Mouse (Mus musculus) CH12.LX (cell line): ENCODE results near the gene Gm13090. TPM values are rescaled to one million over a fixed set of nuclear protein-coding genes. Genes with fewer than 3 reads are reported as not detected.
A peak's percentile ranks its signal among the peaks of the same experiment; 100 is the strongest.

Source experiments
- DNase-seq: peaks from one replicate; pipeline ENCODE4 v3.0.0-alpha.2; 2013; ENCODE audit errors: extremely low read depth
- H3K27ac ChIP-seq: 2 replicates; pipeline ENCODE4 v1.5.1; 2012; ENCODE audit warnings: low read depth, mild to moderate bottlenecking, control low read depth, moderate library complexity; ENCODE audit not compliant: insufficient read depth
- H3K27me3 ChIP-seq: replicated peaks from 2 replicates; pipeline ENCODE3; 2012; ENCODE audit warnings: inconsistent platforms
- H3K36me3 ChIP-seq, 2 experiments: replicated peaks in 1 of 2; 2 replicates each; pipeline versions ENCODE3 to v1.6.1; 2012; ENCODE audit warnings: inconsistent platforms in 1 of 2, low read length in 1 of 2, mild to moderate bottlenecking in 1 of 2, mixed read lengths in 1 of 2, moderate library complexity in 1 of 2; ENCODE audit not compliant: control insufficient read depth in 1 of 2, insufficient read depth in 1 of 2
- H3K4me1 ChIP-seq, 2 experiments: 2 replicates each; pipeline ENCODE4 v1.6.1; 2012; ENCODE audit warnings: inconsistent platforms in 1 of 2, moderate library complexity in 1 of 2; ENCODE audit not compliant: insufficient read depth in 2 of 2, control insufficient read depth in 1 of 2
- H3K4me2 ChIP-seq: 2 replicates; pipeline ENCODE4 v1.6.1; 2012; ENCODE audit warnings: low read depth, mild to moderate bottlenecking, control low read depth; ENCODE audit not compliant: poor library complexity, insufficient read depth, severe bottlenecking
- H3K4me3 ChIP-seq, 3 experiments: fragments of 150-350 bp in 1 of 3; sonication (generic) in 1 of 3; replicated peaks in 1 of 3; 2 replicates each; pipeline versions ENCODE3 to v1.5.1; 2011 to 2012; ENCODE audit warnings: low read depth in 2 of 3, low read length in 2 of 3, mild to moderate bottlenecking in 2 of 3, moderate library complexity in 2 of 3, control low read depth in 1 of 3, improper control_type of control experiment in 1 of 3, inconsistent platforms in 1 of 3, mixed read lengths in 1 of 3; ENCODE audit not compliant: poor library complexity in 1 of 3
- H3K79me2 ChIP-seq: replicated peaks from 2 replicates; pipeline ENCODE4 v1.6.1; 2012; ENCODE audit warnings: mild to moderate bottlenecking, moderate library complexity; ENCODE audit not compliant: control insufficient read depth, poor library complexity, insufficient read depth, severe bottlenecking; ENCODE audit errors: extremely low read depth
- H3K9ac ChIP-seq: 2 replicates; pipeline ENCODE4 v1.6.1; 2012; ENCODE audit warnings: low read depth, mild to moderate bottlenecking, control low read depth, moderate library complexity; ENCODE audit not compliant: insufficient read depth
- H3K9me3 ChIP-seq: replicated peaks from 2 replicates; pipeline ENCODE3; 2012; ENCODE audit warnings: low read length, inconsistent platforms, mixed read lengths
- BHLHE40 ChIP-seq: IDR thresholded peaks from 2 replicates; pipeline ENCODE4 v1.6.1; 2011; ENCODE audit warnings: mild to moderate bottlenecking, low read depth, low read length, improper control_type of control experiment
- CHD1 ChIP-seq: IDR thresholded peaks from 2 replicates; pipeline ENCODE4 v1.6.1; 2012; ENCODE audit warnings: low read depth, low read length, improper control_type of control experiment, inconsistent platforms
- CHD2 ChIP-seq: IDR thresholded peaks from 2 replicates; pipeline ENCODE4 v1.6.1; 2011; ENCODE audit warnings: low read length, improper control_type of control experiment
- CTCF ChIP-seq, 2 experiments: IDR thresholded peaks in 1 of 2; conservative IDR thresholded peaks in 1 of 2; 2 replicates each; pipeline ENCODE4 v1.5.1; 2011 to 2012; ENCODE audit warnings: low read depth in 2 of 2, low read length in 2 of 2, improper control_type of control experiment in 1 of 2, inconsistent platforms in 1 of 2, mild to moderate bottlenecking in 1 of 2, moderate library complexity in 1 of 2
- E2F4 ChIP-seq: IDR thresholded peaks from 2 replicates; pipeline ENCODE4 v1.6.1; 2011; ENCODE audit warnings: low read depth, low read length, improper control_type of control experiment; ENCODE audit not compliant: insufficient replicate concordance
- ELF1 ChIP-seq: IDR thresholded peaks from 2 replicates; pipeline ENCODE4 v1.6.1; 2014; ENCODE audit warnings: low read depth, mild to moderate bottlenecking, inconsistent platforms, low read length, improper control_type of control experiment
- EP300 ChIP-seq: IDR thresholded peaks from 2 replicates; pipeline ENCODE4 v1.6.1; 2011; ENCODE audit warnings: low read length, improper control_type of control experiment
- ETS1 ChIP-seq: conservative IDR thresholded peaks from 2 replicates; pipeline ENCODE4 v1.6.1; 2012; ENCODE audit warnings: low read depth, mild to moderate bottlenecking, inconsistent platforms, low read length, improper control_type of control experiment, moderate library complexity
- GABPA ChIP-seq: IDR thresholded peaks from 2 replicates; pipeline ENCODE4 v1.6.1; 2012; ENCODE audit warnings: low read depth, low read length, improper control_type of control experiment, inconsistent platforms; ENCODE audit not compliant: insufficient replicate concordance
- HCFC1 ChIP-seq: IDR thresholded peaks from 2 replicates; pipeline ENCODE4 v1.6.1; 2012; ENCODE audit warnings: low read depth, mild to moderate bottlenecking, inconsistent platforms, low read length, improper control_type of control experiment
- IRF4 ChIP-seq: IDR thresholded peaks from 2 replicates; pipeline ENCODE4 v1.6.1; 2014; ENCODE audit warnings: low read depth, mild to moderate bottlenecking, inconsistent platforms, low read length, improper control_type of control experiment
- JUN ChIP-seq: IDR thresholded peaks from 2 replicates; pipeline ENCODE4 v1.6.1; 2011; ENCODE audit warnings: low read depth, mild to moderate bottlenecking, low read length, improper control_type of control experiment, moderate library complexity; ENCODE audit not compliant: insufficient read depth
- JUND ChIP-seq: conservative IDR thresholded peaks from 2 replicates; pipeline ENCODE4 v1.6.1; 2011; ENCODE audit warnings: low read depth, low read length, improper control_type of control experiment
- KAT2A ChIP-seq: IDR thresholded peaks from 2 replicates; pipeline ENCODE4 v1.6.1; 2012; ENCODE audit warnings: low read length, improper control_type of control experiment, inconsistent platforms; ENCODE audit not compliant: insufficient replicate concordance
- MAFK ChIP-seq: IDR thresholded peaks from 2 replicates; pipeline ENCODE4 v1.6.1; 2011; ENCODE audit warnings: low read length, improper control_type of control experiment; ENCODE audit not compliant: insufficient replicate concordance
- MAX ChIP-seq: IDR thresholded peaks from 2 replicates; pipeline ENCODE4 v1.6.1; 2011; ENCODE audit warnings: low read length, improper control_type of control experiment
- MAZ ChIP-seq: IDR thresholded peaks from 2 replicates; pipeline ENCODE4 v1.6.1; 2012; ENCODE audit warnings: low read depth, mild to moderate bottlenecking, inconsistent platforms, low read length, improper control_type of control experiment, moderate library complexity
- MEF2A ChIP-seq: IDR thresholded peaks from 2 replicates; pipeline ENCODE4 v1.6.1; 2014; ENCODE audit warnings: low read depth, mild to moderate bottlenecking, inconsistent platforms, low read length, improper control_type of control experiment, borderline replicate concordance
- MXI1 ChIP-seq: IDR thresholded peaks from 2 replicates; pipeline ENCODE4 v1.6.1; 2011; ENCODE audit warnings: mild to moderate bottlenecking, low read depth, low read length, improper control_type of control experiment
- MYC ChIP-seq: IDR thresholded peaks from 2 replicates; pipeline ENCODE4 v1.6.1; 2011; ENCODE audit warnings: low read depth, mild to moderate bottlenecking, improper control_type of control experiment, low read length
- NELFE ChIP-seq: IDR thresholded peaks from 2 replicates; pipeline ENCODE4 v1.6.1; 2011; ENCODE audit warnings: low read depth, low read length, improper control_type of control experiment
- NRF1 ChIP-seq: IDR thresholded peaks from 2 replicates; pipeline ENCODE4 v1.6.1; 2014; ENCODE audit warnings: low read depth, mild to moderate bottlenecking, inconsistent platforms, low read length, improper control_type of control experiment, moderate library complexity
- PAX5 ChIP-seq: IDR thresholded peaks from 2 replicates; pipeline ENCODE4 v1.6.1; 2012; ENCODE audit warnings: low read length, inconsistent platforms, mixed read lengths
- POLR2A ChIP-seq: IDR thresholded peaks from 2 replicates; pipeline ENCODE4 v1.6.1; 2011; ENCODE audit warnings: low read depth, mild to moderate bottlenecking, improper control_type of control experiment, low read length
- POLR2AphosphoS2 ChIP-seq: IDR thresholded peaks from 2 replicates; pipeline ENCODE4 v1.6.1; 2011; ENCODE audit warnings: low read depth, low read length, improper control_type of control experiment
- RAD21 ChIP-seq: IDR thresholded peaks from 2 replicates; pipeline ENCODE4 v1.6.1; 2011; ENCODE audit warnings: low read depth, mild to moderate bottlenecking, low read length, improper control_type of control experiment, moderate library complexity
- RCOR1 ChIP-seq: conservative IDR thresholded peaks from 2 replicates; pipeline ENCODE4 v1.6.1; 2012; ENCODE audit warnings: low read depth, mild to moderate bottlenecking, inconsistent platforms, low read length, improper control_type of control experiment
- SIN3A ChIP-seq: IDR thresholded peaks from 2 replicates; pipeline ENCODE4 v1.6.1; 2012; ENCODE audit warnings: low read length, improper control_type of control experiment, inconsistent platforms
- SMC3 ChIP-seq: IDR thresholded peaks from 2 replicates; pipeline ENCODE4 v1.6.1; 2011; ENCODE audit warnings: low read depth, low read length, improper control_type of control experiment
- TBP ChIP-seq: conservative IDR thresholded peaks from 2 replicates; pipeline ENCODE4 v1.6.1; 2011; ENCODE audit warnings: low read depth, low read length, improper control_type of control experiment
- TCF12 ChIP-seq: IDR thresholded peaks from 2 replicates; pipeline ENCODE4 v1.6.1; 2014; ENCODE audit warnings: low read depth, mild to moderate bottlenecking, inconsistent platforms, low read length, improper control_type of control experiment
- UBTF ChIP-seq: IDR thresholded peaks from 2 replicates; pipeline ENCODE4 v1.6.1; 2012; ENCODE audit warnings: low read depth, mild to moderate bottlenecking, inconsistent platforms, low read length, improper control_type of control experiment, moderate library complexity
- USF1 ChIP-seq: IDR thresholded peaks from 2 replicates; pipeline ENCODE4 v1.6.1; 2014; ENCODE audit warnings: low read depth, mild to moderate bottlenecking, inconsistent platforms, low read length, improper control_type of control experiment
- USF2 ChIP-seq: conservative IDR thresholded peaks from 2 replicates; pipeline ENCODE4 v1.6.1; 2011; ENCODE audit warnings: low read depth, low read length, improper control_type of control experiment
- ZC3H11A ChIP-seq: IDR thresholded peaks from 2 replicates; pipeline ENCODE4 v1.6.1; 2012; ENCODE audit warnings: low read depth, mild to moderate bottlenecking, inconsistent platforms, low read length, improper control_type of control experiment
- ZKSCAN1 ChIP-seq: IDR thresholded peaks from 2 replicates; pipeline ENCODE4 v1.6.1; 2012; ENCODE audit warnings: low read depth, inconsistent platforms, low read length, improper control_type of control experiment, borderline replicate concordance
- ZMIZ1 ChIP-seq: IDR thresholded peaks from 2 replicates; pipeline ENCODE4 v1.6.1; 2012; ENCODE audit warnings: low read depth, mild to moderate bottlenecking, inconsistent platforms, low read length, improper control_type of control experiment
- ZNF384 ChIP-seq: IDR thresholded peaks from 2 replicates; pipeline ENCODE4 v1.6.1; 2012; ENCODE audit warnings: low read depth, low read length, improper control_type of control experiment, inconsistent platforms
- dilution Hi-C: fragments of 300-500 bp; cut with MboI; formaldehyde crosslinking; loops from 2 replicates; pipeline ENCODE4 v1.14.3; 2020; ENCODE audit warnings: low sequenced_read_pairs; ENCODE audit not compliant: extremely low pct_unique_long_range_greater_than_20kb, extremely low pct_ligation_motif_present
- in situ Hi-C: fragments of 300-500 bp; cut with MboI; formaldehyde crosslinking; loops from 3 replicates; pipeline ENCODE4 v1.14.3; 2019; ENCODE audit warnings: low sequenced_read_pairs, low pct_ligation_motif_present, low pct_unique_long_range_greater_than_20kb, mixed read lengths
- polyA plus RNA-seq: library from polyadenylated mRNA; unstranded; fragments of >175 nt; gene quantifications from 2 replicates; pipeline ENCODE4 v1.2.1, GENCODE M21; 2012; ENCODE audit warnings: low read depth; ENCODE audit not compliant: insufficient read length
- total RNA-seq, 2 experiments: library from RNA; depleted of rRNA; stranded (reverse); fragments of 300-350 nt in 1 of 2; fragments of >200 nt in 1 of 2; gene quantifications; 2 replicates each; pipeline ENCODE4 v1.2.3; 2012 to 2014

Gene Gm13090
- total and polyA plus RNA-seq, 3 experiments = not detected

DNA sequence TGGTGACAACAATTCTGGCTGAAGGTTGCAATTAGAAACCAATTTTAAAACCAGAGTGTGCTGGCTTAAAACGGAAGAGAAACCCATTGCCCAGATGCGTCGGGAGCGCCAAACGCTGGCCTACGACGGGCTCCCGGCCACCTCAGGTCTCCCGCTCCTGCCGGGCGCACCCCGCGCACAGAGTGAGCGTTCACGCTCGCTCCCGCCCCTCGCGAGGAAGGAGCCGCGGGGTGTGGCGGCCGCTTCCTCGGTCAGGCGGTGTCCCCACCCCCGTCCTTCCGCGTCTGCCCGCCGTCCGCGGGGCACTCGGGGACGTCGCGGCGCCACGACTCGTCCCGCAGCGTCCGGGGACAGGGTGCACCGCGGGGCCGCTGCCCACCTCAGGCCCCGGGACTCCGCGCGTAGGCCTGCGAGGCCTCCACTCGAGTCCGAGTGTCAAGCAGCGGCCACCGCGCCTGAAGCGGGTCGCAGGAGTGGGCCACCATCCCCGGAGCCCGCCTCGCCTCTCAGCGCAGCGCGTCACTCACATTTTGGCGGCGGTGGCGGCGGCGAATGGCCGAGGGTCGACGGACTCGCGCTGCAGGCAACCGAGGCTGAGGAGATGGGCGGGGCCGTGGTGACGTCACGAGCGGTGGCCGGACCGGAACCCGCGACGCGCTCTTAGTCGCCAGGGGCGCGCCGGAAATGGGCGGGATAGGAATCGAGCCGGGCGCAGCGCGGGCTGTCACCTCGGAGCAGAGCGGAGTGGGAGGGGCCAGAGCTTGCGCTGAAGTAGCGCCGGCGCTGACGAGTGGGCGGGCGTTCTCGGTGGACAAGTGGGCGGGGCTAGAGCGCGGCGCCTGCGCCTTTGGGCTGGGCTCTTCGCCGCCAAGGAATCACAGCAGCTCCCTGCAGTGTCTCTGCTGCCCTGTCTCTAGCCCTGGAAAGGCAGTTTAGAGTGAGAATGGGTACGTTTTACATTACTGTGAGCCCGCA is 31.7 kb upstream of the Gm13090 start, which contains the start of gene Vamp3:
Gene Vamp3 (minus strand): TSS at position 617 of the 975 bp plus-strand sequence.
- peaks cover 12% of the 10 kb centered on the region for H3K79me2 ChIP-seq
- H3K4me1 ChIP-seq = peaks cover 7 to 15% of the 10 kb centered on the region in 2 experiments; a peak in 3 of 4 replicates
- peak within 1 kb of the TSS; percentile 80 to 99 (median 97) for H3K4me3 ChIP-seq
- H3K4me2 ChIP-seq = peak within 1 kb of the TSS; percentile 72
- dilution Hi-C loops = no loop called here
- H3K36me3 ChIP-seq = peaks cover 7 to 28% of the 10 kb centered on the region in 2 experiments
- H3K9me3 ChIP-seq = peaks cover 19% of the 10 kb centered on the region
- in situ Hi-C loops = no loop called here
- DNase-seq = peak; percentile 98
- peak within 1 kb of the TSS; percentile 49 for H3K27ac ChIP-seq
- no peak for TF ChIP-seq MAFK
- no peak for TF ChIP-seq E2F4
- TF ChIP-seq JUND = no peak
- 0 out of 2 replicates have a peak, but pooled peaks have one; percentile 30 for TF ChIP-seq MAX
- no peak for TF ChIP-seq MEF2A
- TF ChIP-seq ETS1 = no peak; the same call in 1 of the 2 replicates
- no peak for TF ChIP-seq USF2
- TF ChIP-seq RCOR1 = no peak
- no peak for TF ChIP-seq RAD21
- peak; percentile 81 for TF ChIP-seq NELFE
- peak; percentile 76 for TF ChIP-seq ZMIZ1
- no peak for TF ChIP-seq TBP
- TF ChIP-seq POLR2A = peak; percentile 82
- TF ChIP-seq CHD1 = no peak; the same call in 1 of the 2 replicates
- TF ChIP-seq HCFC1 = peak; percentile 82
- TF ChIP-seq CHD2 = peak; percentile 88
- no peak for TF ChIP-seq BHLHE40
- TF ChIP-seq USF1 = no peak
- no peak; the same call in 1 of the 2 replicates for TF ChIP-seq IRF4
- no peak for TF ChIP-seq ZC3H11A
- TF ChIP-seq JUN = no peak
- no peak for TF ChIP-seq PAX5
- 0 out of 2 replicates have a peak, but pooled peaks have one; percentile 32 for TF ChIP-seq MAZ
- TF ChIP-seq NRF1 = peak; percentile 88
- TF ChIP-seq GABPA = no peak
- TF ChIP-seq POLR2AphosphoS2 = no peak
- no peak for TF ChIP-seq SMC3
- no peak for TF ChIP-seq ZNF384
- peak; percentile 21; the same call in 1 of the 2 replicates for TF ChIP-seq MXI1
- TF ChIP-seq ELF1 = peak; percentile 92
- TF ChIP-seq TCF12 = peak; percentile 23; the same call in 1 of the 2 replicates
- no peak for TF ChIP-seq EP300
- TF ChIP-seq CTCF (conservative IDR thresholded peaks at IDR 0.05 in 1 of 2, IDR thresholded peaks at IDR 0.05 in 1 of 2; ENCODE audit: low read depth in 2 of 2, low read length in 2 of 2) = no peak
- TF ChIP-seq UBTF = no peak
- peak; percentile 60 for TF ChIP-seq SIN3A
- TF ChIP-seq MYC = no peak
- TF ChIP-seq ZKSCAN1 = no peak
- TF ChIP-seq KAT2A = no peak
- peak within 1 kb of the TSS; percentile 82 for H3K9ac ChIP-seq
- H3K27me3 ChIP-seq = no peaks in the 10 kb centered on the region
